Mouse (Mus musculus) liver, embryonic 14.5 days (tissue): ENCODE measurements around the gene Hydin.
A peak's percentile ranks its signal among the peaks of the same experiment; 100 is the strongest.

Experiments used
- CTCF ChIP-seq: IDR thresholded peaks from 2 replicates; pipeline ENCODE4 v1.5.1; 2016; ENCODE audit warnings: antibody characterized with exemption, low read depth, control low read depth
- EP300 ChIP-seq: IDR thresholded peaks from 2 replicates; pipeline ENCODE4 v1.6.1; 2016; ENCODE audit warnings: antibody characterized with exemption, low read depth

GRCm38 (mm10) chr8:110629245-110630063, 362.7 kb downstream of the Hydin start:
- peak; percentile 67 for TF ChIP-seq CTCF
- TF ChIP-seq EP300 = no peak
